Mouse (Mus musculus): ENCODE data around the gene Lactb.

DNA sequence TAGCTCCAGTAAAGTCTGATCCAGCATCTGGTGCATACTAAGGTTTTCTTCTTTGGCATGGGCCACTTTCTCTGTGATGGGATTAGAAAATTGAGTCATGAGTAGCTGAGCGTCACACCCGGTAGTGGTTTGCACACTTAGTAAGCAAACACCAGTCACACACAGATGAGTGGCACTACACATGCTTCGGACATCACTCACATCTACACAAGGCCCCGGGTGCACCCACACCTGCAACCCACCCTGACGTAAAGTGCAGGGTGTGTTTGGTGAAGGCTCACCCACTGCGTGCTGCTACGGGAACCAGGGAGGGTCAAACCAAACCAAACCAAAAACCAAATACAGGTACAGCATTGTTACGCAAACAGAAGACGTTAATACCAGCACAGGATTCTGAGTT is 48.1 kb upstream of the Lactb start:
- TF ChIP-seq CTCF (IDR thresholded peaks at IDR 0.05; ENCODE audit: low read depth) (no peak), EP300 (IDR thresholded peaks at IDR 0.05; ENCODE audit: low read depth) (no peak)

All from liver, postnatal 0 days (tissue).